Mouse (Mus musculus): Measurements from ENCODE around the gene Per1. TPM values are rescaled to one million over a fixed set of nuclear protein-coding genes. Genes with fewer than 3 reads are reported as not detected.

Gene Per1
- polyA plus RNA-seq, 1 experiment = 57.6 TPM

DNA sequence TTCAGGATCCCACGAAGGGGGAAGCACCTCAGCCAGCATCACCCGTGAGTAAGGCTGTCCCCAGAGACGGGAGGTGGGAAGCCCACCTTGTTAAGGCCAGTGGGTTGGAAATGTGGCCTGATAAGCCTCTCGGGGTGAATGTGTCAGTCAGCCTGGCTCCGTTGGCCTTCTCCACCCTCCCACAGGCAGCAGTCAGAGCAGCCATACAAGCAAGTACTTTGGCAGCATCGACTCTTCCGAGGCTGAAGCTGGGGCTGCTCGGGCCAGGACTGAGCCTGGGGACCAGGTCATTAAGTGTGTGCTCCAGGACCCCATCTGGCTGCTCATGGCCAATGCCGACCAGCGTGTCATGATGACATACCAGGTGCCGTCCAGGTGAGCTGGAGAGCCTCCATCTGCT is 12.7 kb downstream of the Per1 start:
- no peak for TF ChIP-seq CTCF (IDR thresholded peaks at IDR 0.05; ENCODE audit: extremely low read depth, insufficient read depth, low read length)
- TF ChIP-seq POLR2A (IDR thresholded peaks at IDR 0.05; ENCODE audit: extremely low read depth, insufficient read depth, low read length) = no peak
- Histone ChIP-seq H3K4me1 (ENCODE audit: control insufficient read depth, insufficient read depth, low read length) (no peaks in the 10 kb centered on the region), H3K4me3 (ENCODE audit: insufficient read depth, low read length) (no peak overlapping the region), H3K27ac (ENCODE audit: insufficient read depth, low read length) (no peak overlapping the region)

GRCm38 (mm10) chr11:69108223-69108622 is 13.2 kb downstream of the Per1 start:
- no peak overlapping the region for H3K4me3 ChIP-seq (ENCODE audit: insufficient read depth, low read length)
- no peak for TF ChIP-seq POLR2A (IDR thresholded peaks at IDR 0.05; ENCODE audit: extremely low read depth, insufficient read depth, low read length)
- no peak for TF ChIP-seq CTCF (IDR thresholded peaks at IDR 0.05; ENCODE audit: extremely low read depth, insufficient read depth, low read length)
- no peak overlapping the region for H3K27ac ChIP-seq (ENCODE audit: insufficient read depth, low read length)
- H3K4me1 ChIP-seq (ENCODE audit: control insufficient read depth, insufficient read depth, low read length) = no peaks in the 10 kb centered on the region

GRCm38 (mm10) chr11:69109032-69109900 is 14.2 kb downstream of the Per1 start:
- Histone ChIP-seq H3K27ac (ENCODE audit: insufficient read depth, low read length) (no peak overlapping the region), H3K4me1 (ENCODE audit: control insufficient read depth, insufficient read depth, low read length) (no peaks in the 10 kb centered on the region), H3K4me3 (ENCODE audit: insufficient read depth, low read length) (no peak overlapping the region)
- TF ChIP-seq CTCF (IDR thresholded peaks at IDR 0.05; ENCODE audit: extremely low read depth, insufficient read depth, low read length) = no peak
- 0 out of 2 replicates have a peak, but pooled peaks have one; percentile 0 for TF ChIP-seq POLR2A (IDR thresholded peaks at IDR 0.05; ENCODE audit: extremely low read depth, insufficient read depth, low read length)

GRCm38 (mm10) chr11:69110319-69111046 is 15.5 kb downstream of the Per1 start:
- no peaks in the 10 kb centered on the region for H3K4me1 ChIP-seq (ENCODE audit: control insufficient read depth, insufficient read depth, low read length)
- H3K4me3 ChIP-seq (ENCODE audit: insufficient read depth, low read length) = peak overlapping the region; percentile 21
- H3K27ac ChIP-seq (ENCODE audit: insufficient read depth, low read length) = no peak overlapping the region
- TF ChIP-seq POLR2A (IDR thresholded peaks at IDR 0.05; ENCODE audit: extremely low read depth, insufficient read depth, low read length) (peak; percentile 47; the same call in 1 of the 2 replicates), CTCF (IDR thresholded peaks at IDR 0.05; ENCODE audit: extremely low read depth, insufficient read depth, low read length) (no peak)

DNA sequence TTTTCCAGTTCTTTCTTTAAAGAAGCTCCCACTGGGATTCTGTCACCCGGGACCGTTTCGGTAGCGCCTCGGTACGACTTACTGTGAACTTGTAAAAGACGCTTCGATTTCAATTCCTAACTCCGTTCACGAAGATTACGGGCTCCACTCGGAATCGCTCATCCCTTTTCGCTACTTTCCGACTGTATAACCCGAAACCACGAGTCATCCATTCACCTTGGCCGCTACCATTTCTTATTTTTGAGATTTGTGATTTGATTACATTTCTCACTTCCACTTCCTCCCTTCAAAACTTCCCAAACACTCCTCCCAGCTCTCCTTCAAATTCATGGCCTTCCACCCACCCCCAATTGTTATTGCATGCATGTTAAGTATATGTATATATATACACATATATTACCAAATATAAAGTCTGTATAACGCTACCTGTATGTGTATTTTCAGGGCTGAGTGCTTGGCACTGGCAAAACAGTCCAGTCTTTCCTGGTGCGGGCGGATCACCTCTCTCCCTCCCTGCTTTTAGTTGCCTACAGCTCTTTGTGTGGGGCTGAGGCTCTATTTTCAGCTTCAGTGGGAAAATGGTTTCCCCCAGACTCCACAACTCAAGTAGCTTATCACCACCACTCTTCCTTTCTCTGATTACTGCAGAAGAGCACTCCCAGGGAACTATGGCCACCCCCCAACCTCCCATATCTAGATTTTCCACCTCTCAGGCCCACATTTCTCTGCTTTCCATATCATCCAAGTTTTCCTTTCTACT is 16.2 kb downstream of the Per1 start:
- no peak for TF ChIP-seq CTCF (IDR thresholded peaks at IDR 0.05; ENCODE audit: extremely low read depth, insufficient read depth, low read length)
- 0 out of 2 replicates have a peak, but pooled peaks have one; percentile 0 for TF ChIP-seq POLR2A (IDR thresholded peaks at IDR 0.05; ENCODE audit: extremely low read depth, insufficient read depth, low read length)
- Histone ChIP-seq H3K4me3 (ENCODE audit: insufficient read depth, low read length) (peak overlapping the region; percentile 21), H3K4me1 (ENCODE audit: control insufficient read depth, insufficient read depth, low read length) (no peaks in the 10 kb centered on the region), H3K27ac (ENCODE audit: insufficient read depth, low read length) (no peak overlapping the region)

DNA sequence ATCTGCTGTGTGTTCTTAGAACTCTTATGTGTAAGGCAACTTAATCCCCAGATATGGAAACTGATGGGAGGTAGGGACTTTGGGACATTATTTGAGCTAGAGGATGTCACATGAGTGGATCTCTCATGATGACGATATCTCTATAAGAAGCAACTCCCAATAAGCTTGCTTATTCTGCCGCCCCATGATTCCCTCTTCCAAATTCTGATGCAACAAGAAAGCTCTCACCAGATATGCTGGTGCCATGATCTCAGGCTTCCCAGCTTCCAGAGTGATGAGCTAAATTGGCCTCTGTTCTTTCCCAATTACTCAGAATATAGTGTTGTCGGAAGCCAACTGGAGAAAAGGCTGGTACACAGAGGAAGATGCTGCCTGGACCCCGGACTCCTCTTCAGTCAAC is 16.8 kb downstream of the Per1 start:
- peak overlapping the region; percentile 37 for H3K4me3 ChIP-seq (ENCODE audit: insufficient read depth, low read length)
- H3K27ac ChIP-seq (ENCODE audit: insufficient read depth, low read length) = peak overlapping the region; percentile 38; the same call in 1 of the 2 replicates
- peak; percentile 38; the same call in 1 of the 2 replicates for TF ChIP-seq POLR2A (IDR thresholded peaks at IDR 0.05; ENCODE audit: extremely low read depth, insufficient read depth, low read length)
- TF ChIP-seq CTCF (IDR thresholded peaks at IDR 0.05; ENCODE audit: extremely low read depth, insufficient read depth, low read length) = no peak
- H3K4me1 ChIP-seq (ENCODE audit: control insufficient read depth, insufficient read depth, low read length) = no peaks in the 10 kb centered on the region

DNA sequence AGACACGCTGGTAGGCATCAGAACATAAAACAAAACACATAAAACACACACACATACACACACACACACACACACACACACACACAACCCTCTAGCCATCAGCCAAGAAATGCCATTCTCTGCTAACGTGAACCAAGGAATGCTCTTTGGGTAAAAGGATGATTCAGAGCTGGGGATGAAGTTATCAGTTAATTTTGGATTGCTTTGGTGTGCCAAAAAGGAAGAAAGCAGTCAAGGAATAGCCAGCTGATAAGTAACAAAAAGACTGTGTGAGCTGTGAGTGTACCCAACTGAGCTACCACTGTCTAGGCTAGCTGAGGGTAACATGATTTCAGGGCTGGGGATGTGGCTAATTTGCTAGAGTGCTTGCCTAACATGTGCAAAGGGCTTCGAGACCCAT is 19.0 kb downstream of the Per1 start:
- H3K4me3 ChIP-seq (ENCODE audit: insufficient read depth, low read length) = no peak overlapping the region
- no peak overlapping the region for H3K27ac ChIP-seq (ENCODE audit: insufficient read depth, low read length)
- no peaks in the 10 kb centered on the region for H3K4me1 ChIP-seq (ENCODE audit: control insufficient read depth, insufficient read depth, low read length)
- TF ChIP-seq CTCF (IDR thresholded peaks at IDR 0.05; ENCODE audit: extremely low read depth, insufficient read depth, low read length) = no peak
- TF ChIP-seq POLR2A (IDR thresholded peaks at IDR 0.05; ENCODE audit: extremely low read depth, insufficient read depth, low read length) = no peak

GRCm38 (mm10) chr11:69114621-69115020 is 19.6 kb downstream of the Per1 start:
- H3K4me1 ChIP-seq (ENCODE audit: control insufficient read depth, insufficient read depth, low read length) = no peaks in the 10 kb centered on the region
- no peak overlapping the region for H3K27ac ChIP-seq (ENCODE audit: insufficient read depth, low read length)
- TF ChIP-seq POLR2A (IDR thresholded peaks at IDR 0.05; ENCODE audit: extremely low read depth, insufficient read depth, low read length) = no peak
- no peak for TF ChIP-seq CTCF (IDR thresholded peaks at IDR 0.05; ENCODE audit: extremely low read depth, insufficient read depth, low read length)
- H3K4me3 ChIP-seq (ENCODE audit: insufficient read depth, low read length) = no peak overlapping the region

- TF ChIP-seq POLR2A (IDR thresholded peaks at IDR 0.05; ENCODE audit: extremely low read depth, insufficient read depth, low read length) (no peak), CTCF (IDR thresholded peaks at IDR 0.05; ENCODE audit: extremely low read depth, insufficient read depth, low read length) (no peak)
- Histone ChIP-seq H3K4me3 (ENCODE audit: insufficient read depth, low read length) (no peak overlapping the region; the same call in 1 of the 2 replicates), H3K27ac (ENCODE audit: insufficient read depth, low read length) (no peak overlapping the region), H3K4me1 (ENCODE audit: control insufficient read depth, insufficient read depth, low read length) (no peaks in the 10 kb centered on the region)
Observed at GRCm38 (mm10) chr11:69116843-69117242, 21.8 kb downstream of the Per1 start.
